Mouse (Mus musculus) olfactory bulb, adult 2 months (tissue): ENCODE results near the gene Lamtor2. TPM values are rescaled to one million over a fixed set of nuclear protein-coding genes. Genes with fewer than 3 reads are reported as not detected.

Source experiments
- H3K27ac ChIP-seq: fragments of 200-500 bp; 2 replicates; pipeline ENCODE4 v1.5.1; 2012; ENCODE audit warnings: low read depth, low read length; ENCODE audit not compliant: insufficient read depth
- H3K4me1 ChIP-seq: fragments of 200-500 bp; 2 replicates; pipeline ENCODE4 v1.6.1; 2012; ENCODE audit warnings: low read length; ENCODE audit not compliant: control insufficient read depth, insufficient read depth
- H3K4me3 ChIP-seq: fragments of 200-500 bp; 2 replicates; pipeline ENCODE4 v1.5.1; 2012; ENCODE audit warnings: mild to moderate bottlenecking, low read depth, low read length, moderate library complexity; ENCODE audit not compliant: insufficient read depth
- CTCF ChIP-seq: fragments of 200-500 bp; IDR thresholded peaks from 2 replicates; pipeline ENCODE4 v1.5.1; 2012; ENCODE audit warnings: low read depth, mild to moderate bottlenecking, low read length, moderate library complexity; ENCODE audit not compliant: insufficient read depth
- POLR2A ChIP-seq: fragments of 200-500 bp; IDR thresholded peaks from 2 replicates; pipeline ENCODE4 v1.6.1; 2012; ENCODE audit warnings: mild to moderate bottlenecking, low read depth, low read length, moderate library complexity; ENCODE audit not compliant: insufficient read depth
- WGBS: fragments of 180-500 bp; shearing (Covaris S2); methylation state at CpG from one replicate; pipeline ENCODE4 v1.1.7; 2018; 5-methylcytosine and 5-hydroxymethylcytosine counted together
- polyA plus RNA-seq: library from polyadenylated mRNA; stranded (reverse); fragments of >200 nt; gene quantifications from 2 replicates; pipeline ENCODE4 v1.2.4, GENCODE M21; 2012; ENCODE audit warnings: low replicate concordance; ENCODE audit not compliant: missing spikeins, insufficient read depth, insufficient read length

Lamtor2 gene
- polyA plus RNA-seq, 1 experiment: not detected

- peaks cover 42% of the 10 kb centered on the region for H3K4me1 ChIP-seq
- peak within 1 kb of the TSS; percentile 98 for H3K4me3 ChIP-seq
- 16% methylated on average over 29 of the region's 31 CpGs for WGBS
- H3K27ac ChIP-seq: peak within 1 kb of the TSS; percentile 88
- TF ChIP-seq CTCF: no peak
- TF ChIP-seq POLR2A: no peak
Observed at GRCm38 (mm10) chr3:88532299-88532674, 20.6 kb downstream of the Lamtor2 start, which contains the start of gene Mex3a. Mex3a (plus strand) TSS chr3:88532395.

DNA sequence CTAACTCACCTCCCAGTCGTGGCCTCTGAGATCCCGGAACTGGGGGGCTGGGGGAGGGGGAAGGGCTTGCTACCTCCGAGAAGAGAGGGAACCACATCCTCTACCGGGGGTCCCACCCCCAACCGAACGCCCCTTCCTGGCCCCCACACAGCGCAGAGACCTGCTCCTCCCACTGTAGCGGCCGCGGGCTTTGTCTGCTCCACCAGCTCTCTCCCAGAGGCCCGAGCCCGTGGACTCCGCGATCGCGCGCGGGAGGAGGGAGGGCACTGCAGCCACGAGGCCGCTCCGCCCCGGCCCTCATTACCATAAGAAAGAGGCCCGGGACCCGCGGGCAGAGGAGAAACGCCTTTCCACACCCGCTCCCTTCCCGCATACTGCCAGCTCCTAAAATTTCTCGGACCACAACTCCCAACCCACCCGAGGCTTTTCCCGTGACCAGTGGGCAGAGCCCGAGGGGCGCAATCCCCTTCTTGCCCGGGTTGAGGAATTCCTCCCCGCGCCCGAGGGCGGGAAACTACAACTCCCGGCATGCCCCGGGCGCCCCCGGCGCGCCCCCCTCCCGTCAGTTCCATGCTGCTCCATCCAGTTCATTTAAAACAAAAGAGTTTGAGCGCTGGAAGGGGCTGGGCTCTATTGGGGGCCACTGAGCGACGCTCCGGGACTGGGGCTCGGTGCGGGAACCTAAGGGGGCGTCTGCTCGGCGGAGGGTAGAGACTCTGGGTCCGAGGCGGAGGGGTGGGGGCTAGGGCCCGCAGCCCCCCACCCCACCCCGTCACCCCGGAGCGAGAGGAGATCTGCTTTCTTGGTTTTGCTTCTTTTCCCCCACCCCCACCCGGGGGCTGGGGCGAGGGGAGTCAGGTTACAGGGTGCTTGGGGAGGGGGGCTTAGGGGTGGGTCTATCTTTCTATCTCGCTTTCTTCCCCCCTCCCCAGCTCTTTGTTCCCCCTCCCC is 21.3 kb downstream of the Lamtor2 start:
- TF ChIP-seq POLR2A: peak; percentile 45
- TF ChIP-seq CTCF: no peak

GRCm38 (mm10) chr3:88530082-88530864 is 22.6 kb downstream of the Lamtor2 start:
- WGBS: 37% methylated on average over 11 of the region's 11 CpGs
- no peak overlapping the region for H3K27ac ChIP-seq
- TF ChIP-seq POLR2A (no peak), CTCF (no peak)
- peaks cover 35% of the 10 kb centered on the region for H3K4me1 ChIP-seq
- H3K4me3 ChIP-seq: peak overlapping the region; percentile 12

More for the DNA sequence above, 21.3 kb downstream of the Lamtor2 start:
- peak overlapping the region; percentile 98 for H3K4me3 ChIP-seq
- H3K4me1 ChIP-seq: peaks cover 38% of the 10 kb centered on the region
- peak overlapping the region; percentile 88 for H3K27ac ChIP-seq
- WGBS: under 1% methylated on average over 62 of the region's 63 CpGs

GRCm38 (mm10) chr3:88529204-88530000 is 23.5 kb downstream of the Lamtor2 start:
- no peak for TF ChIP-seq CTCF
- no peak for TF ChIP-seq POLR2A
- H3K4me3 ChIP-seq: peak overlapping the region; percentile 9; the same call in 1 of the 2 replicates
- 53% methylated on average over 7 of the region's 7 CpGs for WGBS
- peaks cover 35% of the 10 kb centered on the region for H3K4me1 ChIP-seq
- no peak overlapping the region for H3K27ac ChIP-seq

DNA sequence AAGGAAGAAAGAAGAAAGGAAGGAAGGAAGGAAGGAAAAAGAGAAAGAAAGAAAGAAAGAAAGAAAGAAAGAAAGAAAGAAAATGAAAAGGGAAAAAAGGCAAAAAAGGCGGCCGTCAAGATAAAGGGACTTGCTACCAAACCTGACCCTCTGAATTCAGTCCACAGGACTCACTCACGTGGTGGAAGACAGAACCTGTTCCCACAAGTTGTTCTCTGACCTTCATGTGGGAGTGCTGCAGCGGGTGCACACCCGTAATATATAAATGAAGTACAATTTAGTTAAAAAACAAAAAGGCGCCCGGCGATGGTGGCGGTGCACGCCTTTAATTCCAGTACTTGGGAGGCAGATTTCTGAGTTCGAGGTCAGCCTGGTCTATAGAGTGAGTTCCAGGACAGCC is 24.2 kb downstream of the Lamtor2 start:
- no peak overlapping the region for H3K4me3 ChIP-seq
- 81% methylated on average over 11 of the region's 11 CpGs for WGBS
- peaks cover 33% of the 10 kb centered on the region for H3K4me1 ChIP-seq

GRCm38 (mm10) chr3:88527565-88527964 is 25.3 kb downstream of the Lamtor2 start:
- H3K4me1 ChIP-seq: peaks cover 22% of the 10 kb centered on the region
- H3K4me3 ChIP-seq: no peak overlapping the region
- no peak overlapping the region for H3K27ac ChIP-seq
- WGBS: 57% methylated on average over 8 of the region's 8 CpGs
- no peak for TF ChIP-seq CTCF
- TF ChIP-seq POLR2A: no peak

More for the DNA sequence above, 24.2 kb downstream of the Lamtor2 start:
- H3K27ac ChIP-seq: no peak overlapping the region
- no peak for TF ChIP-seq POLR2A
- no peak for TF ChIP-seq CTCF

GRCm38 (mm10) chr3:88526157-88527131 is 26.4 kb downstream of the Lamtor2 start:
- H3K27ac ChIP-seq: no peak overlapping the region
- WGBS: 33% methylated on average over 17 of the region's 17 CpGs

More at GRCm38 (mm10) chr3:88526157-88527131, 26.4 kb downstream of the Lamtor2 start:
- no peak overlapping the region for H3K4me3 ChIP-seq
- TF ChIP-seq CTCF (peak; percentile 99), POLR2A (no peak)
- H3K4me1 ChIP-seq: peaks cover 22% of the 10 kb centered on the region
